Mouse (Mus musculus) pancreas, adult 10 weeks (tissue): Measurements from ENCODE around the gene Slc15a2. TPM values are rescaled to one million over a fixed set of nuclear protein-coding genes. Genes with fewer than 3 reads are reported as not detected.

Experiments used
- polyA plus RNA-seq: library from polyadenylated mRNA; stranded (reverse); fragments of 350-450 nt; fragmentation: Illumina TruSeq; extraction: RNeasy Lipid Tissue Mini Kit (QIAGEN cat#74804); gene quantifications from one replicate; pipeline ENCODE4 v1.2.3, GENCODE M21; 2015; ENCODE audit warnings: low read depth, low replicate concordance; ENCODE audit not compliant: insufficient read depth

Gene Slc15a2
- 3.4 TPM for polyA plus RNA-seq

GRCm38 (mm10) chr16:36784594-36785313 is at the start of gene Slc15a2:
Gene Slc15a2, minus strand, starts transcription at chr16:36784962.

DNA sequence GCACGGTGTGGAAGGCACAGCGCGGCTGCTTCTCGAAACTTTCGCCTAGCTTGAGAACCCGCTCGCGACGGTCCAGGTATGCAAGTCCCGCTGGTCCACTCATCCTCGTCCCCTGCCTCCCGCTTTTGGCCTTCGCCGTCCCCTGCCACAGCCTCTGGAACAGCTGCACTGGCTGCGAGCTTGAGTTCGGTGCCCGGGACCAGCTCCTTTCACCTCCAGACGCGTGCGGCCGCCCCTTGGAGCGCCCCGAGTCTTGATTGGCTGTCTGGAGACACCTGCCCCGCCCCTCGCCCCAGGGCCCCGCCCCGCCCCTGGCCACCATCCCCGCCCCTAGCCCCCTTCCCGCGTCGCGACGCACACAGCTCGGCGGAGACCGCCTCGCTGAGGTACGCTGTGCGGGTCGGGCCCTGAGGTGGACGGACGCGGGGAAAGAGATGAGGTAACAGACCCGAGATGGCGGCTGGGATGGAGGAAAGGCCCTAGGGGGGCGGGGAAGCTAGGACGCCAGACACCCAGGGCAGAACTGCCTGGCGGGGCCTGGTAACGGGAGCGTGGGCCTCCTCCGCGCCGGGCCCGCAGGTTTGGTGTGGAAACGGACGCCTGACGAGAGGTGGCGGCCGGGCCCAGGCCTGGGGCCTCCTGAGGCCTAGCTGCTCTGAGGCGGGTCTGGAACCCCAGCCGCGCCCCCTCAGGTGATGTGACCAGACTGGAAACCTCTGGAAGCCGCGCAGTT is 43.5 kb upstream of the Slc15a2 start, which contains the start of gene Iqcb1:
Gene Iqcb1 (plus strand): TSS at position 332 of the 733 bp plus-strand sequence.

Other genes starting within 250 kb of the Slc15a2 start
- gene Casr, start 222.8 kb downstream of the Slc15a2 start, polyA plus RNA-seq: 0.78 TPM
- gene Cd86, start 118.9 kb downstream of the Slc15a2 start, polyA plus RNA-seq: 1.4 TPM
- 2.7 TPM for gene Ildr1, start 91.0 kb downstream of the Slc15a2 start, polyA plus RNA-seq
- 3.3 TPM for gene Iqcb1, start 43.4 kb upstream of the Slc15a2 start, polyA plus RNA-seq
- 2.8 TPM for gene Eaf2, start 90.0 kb upstream of the Slc15a2 start, polyA plus RNA-seq
- gene Golgb1, start 90.2 kb upstream of the Slc15a2 start, polyA plus RNA-seq: 17.9 TPM
- 2.0 TPM for gene Hcls1, start 150.0 kb upstream of the Slc15a2 start, polyA plus RNA-seq
- not detected for gene Fbxo40, start 205.5 kb upstream of the Slc15a2 start, polyA plus RNA-seq
- gene Polq, start 226.8 kb upstream of the Slc15a2 start, polyA plus RNA-seq: not detected